In the genomic region with DNA sequence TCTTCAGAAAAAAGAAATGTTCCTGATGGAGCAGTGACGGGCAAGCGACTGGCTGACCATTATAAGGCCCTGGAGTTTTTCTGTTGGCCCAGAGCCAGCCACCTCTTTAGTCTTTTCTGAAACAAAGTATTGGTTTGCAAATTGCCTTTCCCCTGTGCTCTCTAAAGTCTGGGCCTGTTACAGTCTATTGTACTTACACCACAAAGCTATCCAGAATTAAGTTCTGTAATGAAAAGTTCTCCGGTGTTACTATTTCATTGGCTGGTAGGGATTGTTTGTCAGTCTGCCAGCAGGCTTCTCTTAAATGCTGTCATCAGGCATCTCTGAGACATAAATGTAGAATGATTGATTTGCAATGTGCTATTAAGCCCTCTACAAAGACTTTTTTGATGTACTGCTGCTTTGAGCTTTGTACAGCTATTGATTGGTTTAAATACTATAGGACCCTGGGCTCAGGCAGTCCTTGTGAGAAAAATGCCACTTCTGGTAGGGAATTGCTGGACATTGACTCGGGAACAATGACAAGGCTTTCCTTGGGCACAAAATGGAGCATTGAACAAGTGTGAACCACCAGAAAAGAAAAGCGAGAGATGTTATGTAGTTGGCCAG, we compare ENCODE assay signal across 21 mouse cellular contexts.
A peak's percentile ranks its signal among the peaks of the same experiment; 100 is the strongest.
DNase-seq lines count a peak whose midpoint lies in the region; ATAC-seq and TF ChIP-seq lines count a peak whose summit lies in the region.
"Had no signal": no experiment of that assay in that cellular context is flagged by ENCODE, and none has a peak within 500 bp of the region (broad histone marks: within the 10 kb centered on the region; RNA-seq: fewer than 3 reads in every experiment).

No protein-coding gene starts in this region.

- H3K27ac ChIP-seq in midbrain, embryonic 12.5 days (replicated peaks) = peak overlapping the region; percentile 15; the same call in 1 of the 2 replicates
- H3K27ac ChIP-seq in midbrain, embryonic 10.5 days (replicated peaks) = no peak overlapping the region
- H3K27ac ChIP-seq in forebrain, embryonic 12.5 days = no peak overlapping the region; the same call in 1 of the 2 replicates
- H3K27ac ChIP-seq: embryonic facial prominence, embryonic 12.5 days; heart, embryonic 10.5 days; hindbrain, embryonic 10.5 days; left cerebral cortex, adult 2 months; liver, embryonic 12.5 days had no signal

- no peak for DNase-seq in midbrain, embryonic 10.5 days (ENCODE audit: low spot score)
- DNase-seq in brain, embryonic 14.5 days (ENCODE audit: low read depth) = peak; percentile 85
- peak; percentile 1 for DNase-seq in hindlimb bud, embryonic 11.5 days (ENCODE audit: extremely low spot score, low read depth, low spot score)
- DNase-seq in gastrocnemius, postnatal 14 days = no peak
- no peak for DNase-seq in spleen, adult 12 weeks (ENCODE audit: low spot score)
- DNase-seq: adrenal gland, postnatal 10 days; cerebellum, adult 11-12 months; kidney, adult 9 months; kidney, postnatal 25 days; left cerebral cortex, postnatal 4 days; right cerebral cortex, adult 18-20 months; thymus, postnatal 25 days had no signal

- H3K4me3 ChIP-seq in midbrain, embryonic 12.5 days = no peak overlapping the region
- no peak overlapping the region for H3K4me3 ChIP-seq in midbrain, embryonic 10.5 days
- H3K4me3 ChIP-seq in forebrain, embryonic 12.5 days (replicated peaks) = no peak overlapping the region
- H3K4me3 ChIP-seq: embryonic facial prominence, embryonic 12.5 days; heart, embryonic 10.5 days; hindbrain, embryonic 10.5 days; left cerebral cortex, adult 2 months; liver, embryonic 12.5 days had no signal

- H3K9ac ChIP-seq in midbrain, embryonic 12.5 days (replicated peaks) = no peak overlapping the region
- H3K9ac ChIP-seq in forebrain, embryonic 12.5 days = no peak overlapping the region
- H3K9ac ChIP-seq: embryonic facial prominence, embryonic 12.5 days; liver, embryonic 12.5 days had no signal

- H3K27me3 ChIP-seq in midbrain, embryonic 12.5 days = peaks cover 3% of the 10 kb centered on the region; the same call in 1 of the 2 replicates
- H3K27me3 ChIP-seq in midbrain, embryonic 10.5 days (ENCODE audit: low read depth, poor library complexity, severe bottlenecking) = no peaks in the 10 kb centered on the region
- H3K27me3 ChIP-seq in forebrain, embryonic 12.5 days = no peaks in the 10 kb centered on the region; the same call in 1 of the 2 replicates
- H3K27me3 ChIP-seq: embryonic facial prominence, embryonic 12.5 days; liver, embryonic 12.5 days had no signal

- ATAC-seq in midbrain, embryonic 12.5 days (ENCODE audit: low FRiP score, low read depth) = 0 out of 2 replicates have a peak, but pooled peaks have one; percentile 27
- peak; percentile 73 for ATAC-seq in forebrain, embryonic 12.5 days (ENCODE audit: low FRiP score)
- ATAC-seq: activated CD4-positive, CD25-positive, alpha-beta regulatory T cell, adult 4 months; inflammation-experienced regulatory T-cells, adult 6 months; liver, embryonic 12.5 days had no signal

- no peak overlapping the region for H3K4me2 ChIP-seq in midbrain, embryonic 12.5 days (replicated peaks)
- no peak overlapping the region for H3K4me2 ChIP-seq in forebrain, embryonic 12.5 days
- H3K4me2 ChIP-seq: embryonic facial prominence, embryonic 12.5 days; liver, embryonic 12.5 days had no signal

- intact Hi-C loops in gastrocnemius, postnatal 14 days (cut with DNase I; ENCODE audit: low total_unique reads) = no loop called here

- WGBS in midbrain, embryonic 12.5 days = 56% methylated on average over 5 of the region's 5 CpGs
- 81% methylated on average over 5 of the region's 5 CpGs for WGBS in midbrain, embryonic 10.5 days
- WGBS in forebrain, embryonic 12.5 days = 19% methylated on average over 5 of the region's 5 CpGs

- no peak for TF ChIP-seq POLR2A in brain, embryonic 14.5 days (IDR thresholded peaks at IDR 0.05; ENCODE audit: borderline replicate concordance, extremely low read depth, insufficient read depth, insufficient read length, poor library complexity, severe bottlenecking)

- peaks cover 18% of the 10 kb centered on the region for H3K4me1 ChIP-seq in midbrain, embryonic 12.5 days
- 0 out of 2 replicates have a peak, but pooled peaks cover 3% of the 10 kb centered on the region for H3K4me1 ChIP-seq in midbrain, embryonic 10.5 days
- H3K4me1 ChIP-seq in forebrain, embryonic 12.5 days = peaks cover 26% of the 10 kb centered on the region
- H3K4me1 ChIP-seq: embryonic facial prominence, embryonic 12.5 days; heart, embryonic 10.5 days; liver, embryonic 12.5 days had no signal

- no peaks in the 10 kb centered on the region for H3K36me3 ChIP-seq in midbrain, embryonic 12.5 days
- no peaks in the 10 kb centered on the region for H3K36me3 ChIP-seq in midbrain, embryonic 10.5 days
- H3K36me3 ChIP-seq in forebrain, embryonic 12.5 days (replicated peaks) = no peaks in the 10 kb centered on the region
- H3K36me3 ChIP-seq: embryonic facial prominence, embryonic 12.5 days; heart, embryonic 10.5 days; hindbrain, embryonic 10.5 days; liver, embryonic 12.5 days had no signal

- H3K9me3 ChIP-seq in midbrain, embryonic 12.5 days = no peaks in the 10 kb centered on the region
- H3K9me3 ChIP-seq in midbrain, embryonic 10.5 days (replicated peaks) = no peaks in the 10 kb centered on the region
- H3K9me3 ChIP-seq in forebrain, embryonic 12.5 days = no peaks in the 10 kb centered on the region
- H3K9me3 ChIP-seq: embryonic facial prominence, embryonic 12.5 days; heart, embryonic 10.5 days; hindbrain, embryonic 10.5 days; liver, embryonic 12.5 days had no signal

- TF ChIP-seq CTCF in brain, embryonic 14.5 days (IDR thresholded peaks at IDR 0.05; ENCODE audit: borderline replicate concordance, extremely low read depth, insufficient read depth, insufficient read length) = no peak

Comparison
In these comparisons a context has a peak if more than half of its experiments do, and no peak if none do; other contexts are left out.
1. DNase-seq: peak in brain, embryonic 14.5 days (single experiment) and hindlimb bud, embryonic 11.5 days (single experiment); none in midbrain, embryonic 10.5 days (single experiment), gastrocnemius, postnatal 14 days (single experiment) and spleen, adult 12 weeks (single experiment).